Mouse (Mus musculus): ENCODE results near the gene Susd4.

- no peak for TF ChIP-seq CTCF (IDR thresholded peaks at IDR 0.05; ENCODE audit: borderline replicate concordance, insufficient read depth, low read length)
- TF ChIP-seq POLR2A (IDR thresholded peaks at IDR 0.05; ENCODE audit: low read depth, low read length): no peak
Measured at GRCm38 (mm10) chr1:182838061-182838460, 74.4 kb downstream of the Susd4 start.
